Mouse (Mus musculus): ENCODE measurements around the gene Ncs1. TPM values are rescaled to one million over a fixed set of nuclear protein-coding genes. Genes with fewer than 3 reads are reported as not detected.

Gene Ncs1
- polyA plus RNA-seq, 1 experiment, result not detected

GRCm38 (mm10) chr2:31284531-31284930 is 38.9 kb downstream of the Ncs1 start:
- TF ChIP-seq GATA1 (IDR thresholded peaks at IDR 0.05; ENCODE audit: low read length), result no peak

GRCm38 (mm10) chr2:31291421-31291820 is 45.8 kb downstream of the Ncs1 start:
- TF ChIP-seq GATA1 (IDR thresholded peaks at IDR 0.05; ENCODE audit: low read length), result no peak

- TF ChIP-seq GATA1 (IDR thresholded peaks at IDR 0.05; ENCODE audit: low read length), result no peak
These were observed 49.4 kb downstream of the Ncs1 start for GRCm38 (mm10) chr2:31294985-31295384.

GRCm38 (mm10) chr2:31296395-31296794 is 50.8 kb downstream of the Ncs1 start:
- TF ChIP-seq GATA1 (IDR thresholded peaks at IDR 0.05; ENCODE audit: low read length), result no peak

- no peak for TF ChIP-seq GATA1 (IDR thresholded peaks at IDR 0.05; ENCODE audit: low read length)
These were observed 52.1 kb downstream of the Ncs1 start for GRCm38 (mm10) chr2:31297602-31298268.

GRCm38 (mm10) chr2:31298814-31299213 is 53.2 kb downstream of the Ncs1 start:
- no peak for TF ChIP-seq GATA1 (IDR thresholded peaks at IDR 0.05; ENCODE audit: low read length)

GRCm38 (mm10) chr2:31299266-31299665 is 53.6 kb downstream of the Ncs1 start:
- no peak for TF ChIP-seq GATA1 (IDR thresholded peaks at IDR 0.05; ENCODE audit: low read length)

- TF ChIP-seq GATA1 (IDR thresholded peaks at IDR 0.05; ENCODE audit: low read length), result no peak
These were observed 54.4 kb downstream of the Ncs1 start for GRCm38 (mm10) chr2:31299996-31300395.

- no peak for TF ChIP-seq GATA1 (IDR thresholded peaks at IDR 0.05; ENCODE audit: low read length)
These were observed 57.6 kb downstream of the Ncs1 start for GRCm38 (mm10) chr2:31303177-31303576.

GRCm38 (mm10) chr2:31304191-31304590 is 58.6 kb downstream of the Ncs1 start:
- TF ChIP-seq GATA1 (IDR thresholded peaks at IDR 0.05; ENCODE audit: low read length), result no peak

- TF ChIP-seq GATA1 (IDR thresholded peaks at IDR 0.05; ENCODE audit: low read length), result no peak
These were observed 59.4 kb downstream of the Ncs1 start for GRCm38 (mm10) chr2:31304801-31305665.

- no peak for TF ChIP-seq GATA1 (IDR thresholded peaks at IDR 0.05; ENCODE audit: low read length)
These were observed 60.1 kb downstream of the Ncs1 start for GRCm38 (mm10) chr2:31305684-31306083.

GRCm38 (mm10) chr2:31308257-31308656 is 62.6 kb downstream of the Ncs1 start:
- TF ChIP-seq GATA1 (IDR thresholded peaks at IDR 0.05; ENCODE audit: low read length), result no peak

- no peak for TF ChIP-seq GATA1 (IDR thresholded peaks at IDR 0.05; ENCODE audit: low read length)
These were observed 63.9 kb downstream of the Ncs1 start for GRCm38 (mm10) chr2:31309549-31309948.

GRCm38 (mm10) chr2:31314007-31314465 is 68.4 kb downstream of the Ncs1 start, which contains the start of gene Hmcn2:
TSS of gene Hmcn2 (plus strand) at chr2:31314415.
- no peak for TF ChIP-seq GATA1 (IDR thresholded peaks at IDR 0.05; ENCODE audit: low read length)

GRCm38 (mm10) chr2:31318162-31318561 is 72.5 kb downstream of the Ncs1 start:
- no peak for TF ChIP-seq GATA1 (IDR thresholded peaks at IDR 0.05; ENCODE audit: low read length)

All from G1E-ER4 (cell line).